Mouse (Mus musculus) gastrocnemius, postnatal 36 days (tissue): ENCODE measurements around the gene Lhx4. TPM values are rescaled to one million over a fixed set of nuclear protein-coding genes. Genes with fewer than 3 reads are reported as not detected.

Experiments
- DNase-seq, 2 experiments: peaks; one replicate each; pipeline ENCODE4 v3.0.0; 2022
- intact Hi-C: fragments of 180-260 bp; cut with DNase I; formaldehyde crosslinking; loops from one replicate; pipeline ENCODE4 v1.15.1; 2025
- long read RNA-seq, 2 experiments: library from polyadenylated mRNA; stranded (forward); transcript quantifications; one replicate each; pipeline ENCODE4 v2.0.0; 2021
- total RNA-seq, 2 experiments: library from RNA; stranded (reverse); gene quantifications; 2 replicates each; pipeline ENCODE4 v1.2.3; 2021

Lhx4 gene
- not detected for total RNA-seq
- long read RNA-seq, experiment 1 = 0 reads
- long read RNA-seq, experiment 2 = 0 reads

GRCm38 (mm10) chr1:155751484-155752255 lies at the start of gene Lhx4:
Gene Lhx4, minus strand, starts transcription at chr1:155751684.
- intact Hi-C loops = no loop called here
- no peak for DNase-seq

DNA sequence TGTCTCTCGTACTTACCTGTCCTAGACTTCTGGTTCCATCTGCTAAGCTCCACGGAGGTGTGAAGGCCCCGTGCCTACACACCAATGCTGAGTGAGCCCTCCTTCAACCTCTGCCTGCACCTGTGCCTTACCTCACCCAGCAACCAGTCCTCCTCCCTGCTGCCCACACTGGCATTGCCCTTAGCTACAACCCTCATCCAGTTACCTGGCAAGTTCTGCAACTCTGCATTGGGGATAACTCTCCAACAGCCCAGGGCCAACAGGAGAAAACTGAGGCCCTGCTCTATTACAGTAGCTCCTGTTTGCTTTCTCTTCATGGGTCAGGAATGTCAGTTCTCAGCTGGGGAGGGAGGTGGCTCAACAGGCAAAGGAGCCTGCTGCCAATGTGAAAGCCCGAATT lies 46.5 kb upstream of the Lhx4 start:
- intact Hi-C loops = no loop called here

DNA sequence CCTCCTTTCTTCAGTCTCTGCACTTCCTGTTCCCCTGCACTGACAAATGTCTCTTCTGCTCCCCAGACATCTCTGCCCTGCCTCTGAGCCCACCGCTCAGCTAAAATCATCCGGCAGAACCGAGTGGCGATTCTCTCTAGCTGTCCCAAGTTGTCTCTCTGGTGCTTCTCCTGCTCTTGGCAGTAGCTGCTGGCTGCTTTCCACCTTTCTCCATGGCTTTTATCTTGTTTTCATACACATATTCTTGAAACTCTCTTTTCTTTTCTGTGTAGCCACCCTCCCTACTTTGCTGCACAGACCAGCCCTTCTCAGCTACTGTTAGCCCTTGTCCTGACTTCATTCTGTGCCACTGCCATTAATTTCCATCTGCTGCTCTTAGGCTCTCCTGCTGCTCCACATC lies 45.9 kb upstream of the Lhx4 start:
- intact Hi-C loops = no loop called here
- no peak for DNase-seq

More for the DNA sequence above, 46.5 kb upstream of the Lhx4 start:
- DNase-seq = no peak

- intact Hi-C loops = no loop called here
- DNase-seq = no peak
These were observed 45.4 kb upstream of the Lhx4 start for GRCm38 (mm10) chr1:155796757-155797405.

DNA sequence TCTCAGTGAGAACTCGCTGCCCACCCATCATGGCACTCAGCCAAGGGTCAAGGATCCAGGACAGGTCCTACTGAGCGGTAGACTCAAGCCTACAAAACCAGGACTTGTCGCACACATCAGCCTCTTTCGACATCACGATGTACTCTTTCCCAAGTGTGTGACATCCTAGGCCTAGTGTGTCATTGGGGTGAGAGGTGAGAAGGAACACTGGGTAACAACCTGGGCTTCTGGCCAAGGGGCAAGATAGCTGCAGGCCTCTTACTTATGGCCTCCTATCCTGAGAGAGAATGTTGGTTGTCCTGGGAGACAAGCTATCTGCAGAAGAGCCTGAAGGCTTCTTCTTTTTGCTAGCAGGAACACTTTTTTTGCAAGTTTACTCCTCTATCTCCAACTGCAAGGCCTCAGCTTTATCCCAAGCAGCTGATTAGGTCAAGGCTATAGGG lies 44.3 kb upstream of the Lhx4 start:
- intact Hi-C loops = no loop called here
- DNase-seq = no peak

GRCm38 (mm10) chr1:155794855-155795254 lies 43.4 kb upstream of the Lhx4 start:
- DNase-seq = no peak
- intact Hi-C loops = no loop called here

DNA sequence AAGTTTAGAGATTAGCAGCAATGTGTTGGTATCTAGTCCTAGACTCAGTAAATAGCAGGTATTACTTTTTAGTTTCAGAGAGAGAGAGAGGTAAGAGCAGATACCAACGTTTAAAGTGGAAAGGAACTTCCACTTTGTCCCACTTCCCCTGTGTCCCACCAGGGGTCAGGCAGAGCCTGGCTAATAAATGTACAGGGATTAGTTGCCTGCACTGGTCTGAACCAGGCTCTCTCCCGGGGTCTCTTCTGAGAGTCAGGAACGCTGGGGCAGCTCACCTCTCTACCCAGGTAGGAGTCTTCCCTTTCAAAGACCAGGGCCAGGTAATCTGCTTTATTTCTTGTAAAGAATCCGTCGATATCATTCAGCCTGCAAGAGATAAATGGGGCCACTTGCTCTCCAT lies 40.4 kb upstream of the Lhx4 start:
- intact Hi-C loops = no loop called here
- DNase-seq = no peak

GRCm38 (mm10) chr1:155790111-155790974 lies 38.9 kb upstream of the Lhx4 start:
- intact Hi-C loops = no loop called here
- no peak for DNase-seq

GRCm38 (mm10) chr1:155785886-155786285 lies 34.4 kb upstream of the Lhx4 start:
- DNase-seq = no peak
- intact Hi-C loops = no loop called here

- intact Hi-C loops = no loop called here
- DNase-seq = peak; percentile 29 to 30
These were observed 33.1 kb upstream of the Lhx4 start for GRCm38 (mm10) chr1:155784343-155785205.

DNA sequence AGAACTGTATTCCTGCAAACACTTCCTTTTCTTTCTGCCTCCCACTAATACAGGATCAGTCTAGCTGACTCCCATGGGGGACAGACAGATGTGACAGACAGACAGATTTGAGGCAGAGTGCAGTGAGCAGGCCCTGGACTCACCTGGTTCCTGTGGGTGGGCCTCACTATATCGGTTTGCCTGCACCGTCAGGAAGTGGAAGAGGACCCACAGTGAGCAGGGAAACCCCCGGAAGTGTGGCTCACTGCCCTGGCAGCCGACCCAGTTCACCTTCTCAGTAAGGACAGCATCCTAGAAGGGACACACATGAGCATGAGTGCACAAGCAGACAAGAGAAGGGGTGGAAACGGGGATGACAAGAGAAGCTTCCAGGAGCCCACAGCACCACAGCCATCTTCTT lies 30.9 kb upstream of the Lhx4 start:
- no peak for DNase-seq
- intact Hi-C loops = loop anchor here (2.0 kb wide), 1 partner anchor 206 kb away; no protein-coding TSS in a partner anchor

GRCm38 (mm10) chr1:155777641-155778625 lies 26.4 kb upstream of the Lhx4 start:
- no peak for DNase-seq
- intact Hi-C loops = no loop called here

DNA sequence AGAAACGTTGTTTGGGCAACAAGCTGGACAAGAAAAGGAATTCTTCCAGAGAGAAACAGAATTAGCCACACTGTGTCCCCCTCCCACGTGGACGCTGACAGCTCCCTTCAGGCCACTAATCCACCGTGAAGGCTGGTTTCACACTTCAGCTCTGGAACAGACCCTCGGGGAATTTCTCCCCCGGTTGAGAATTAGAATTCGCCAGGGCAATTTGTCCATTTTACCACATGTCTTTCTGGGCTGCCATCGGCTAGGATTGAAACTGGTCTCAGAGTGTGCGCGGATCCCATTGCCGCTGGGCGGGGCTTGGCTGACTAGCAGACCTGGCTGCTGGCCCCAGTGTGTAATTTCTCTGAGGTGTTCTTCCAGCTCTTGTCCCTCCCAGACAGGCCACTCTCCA lies 7.7 kb upstream of the Lhx4 start:
- peak; percentile 46 to 50 for DNase-seq
- intact Hi-C loops = no loop called here

DNA sequence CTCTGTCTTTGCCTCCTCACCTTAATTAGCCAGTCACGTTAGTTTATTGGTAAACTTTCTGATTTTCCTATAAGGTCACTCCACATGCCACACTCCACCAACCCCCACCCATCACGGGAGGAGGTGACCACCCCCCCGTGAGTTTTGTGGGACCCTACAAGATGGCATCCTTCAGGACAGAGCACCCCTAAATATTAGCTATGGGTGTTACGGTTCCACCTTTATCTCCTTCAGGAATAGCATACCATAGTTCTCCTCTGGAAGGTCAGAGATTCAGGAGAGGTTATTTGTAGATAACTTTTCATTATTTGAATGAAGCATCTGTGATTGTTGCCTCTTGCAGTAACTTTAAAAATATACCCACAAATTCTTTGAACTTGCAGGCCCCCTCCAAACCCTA lies 7.2 kb upstream of the Lhx4 start:
- no peak for DNase-seq
- intact Hi-C loops = no loop called here

DNA sequence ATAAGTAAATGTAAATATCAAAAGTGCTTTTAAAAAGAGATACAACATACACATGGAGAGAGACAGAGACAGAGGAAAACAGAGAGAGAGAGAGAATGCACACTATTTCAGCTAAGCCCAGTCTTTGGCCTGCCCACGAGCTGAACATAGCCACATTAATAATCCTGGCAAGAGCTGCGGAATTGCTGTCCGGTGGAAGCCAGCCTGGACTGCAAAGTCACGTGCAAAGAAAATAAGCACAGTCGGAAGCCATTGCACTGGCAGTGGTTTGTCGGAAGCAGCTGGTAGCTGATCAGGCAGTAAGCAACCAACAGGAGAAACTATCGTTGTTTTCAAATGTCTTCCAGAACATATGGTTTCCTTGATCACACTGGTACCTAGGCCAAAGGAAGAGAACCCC lies 6.1 kb upstream of the Lhx4 start:
- no peak for DNase-seq
- intact Hi-C loops = no loop called here

DNA sequence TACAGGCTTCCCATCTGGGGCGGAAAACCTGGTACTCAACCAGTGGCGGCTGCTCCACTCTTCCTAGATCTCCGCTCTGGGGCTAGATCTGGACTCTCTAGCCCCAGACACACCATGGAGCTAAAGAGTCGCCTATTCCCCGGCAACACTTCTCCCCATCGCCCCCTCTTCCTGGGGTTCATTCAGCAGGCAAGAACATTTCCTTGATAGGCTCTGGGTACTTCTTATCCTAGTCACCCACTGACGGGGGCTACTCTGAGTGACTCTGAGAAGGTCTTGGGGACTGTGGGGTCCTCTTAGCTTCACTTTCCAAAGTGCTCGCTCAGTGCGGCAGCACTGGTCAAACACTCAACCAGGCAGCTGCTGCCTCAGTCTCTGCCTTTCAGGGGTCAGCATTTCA lies 1.9 kb upstream of the Lhx4 start:
- intact Hi-C loops = no loop called here
- no peak for DNase-seq

DNA sequence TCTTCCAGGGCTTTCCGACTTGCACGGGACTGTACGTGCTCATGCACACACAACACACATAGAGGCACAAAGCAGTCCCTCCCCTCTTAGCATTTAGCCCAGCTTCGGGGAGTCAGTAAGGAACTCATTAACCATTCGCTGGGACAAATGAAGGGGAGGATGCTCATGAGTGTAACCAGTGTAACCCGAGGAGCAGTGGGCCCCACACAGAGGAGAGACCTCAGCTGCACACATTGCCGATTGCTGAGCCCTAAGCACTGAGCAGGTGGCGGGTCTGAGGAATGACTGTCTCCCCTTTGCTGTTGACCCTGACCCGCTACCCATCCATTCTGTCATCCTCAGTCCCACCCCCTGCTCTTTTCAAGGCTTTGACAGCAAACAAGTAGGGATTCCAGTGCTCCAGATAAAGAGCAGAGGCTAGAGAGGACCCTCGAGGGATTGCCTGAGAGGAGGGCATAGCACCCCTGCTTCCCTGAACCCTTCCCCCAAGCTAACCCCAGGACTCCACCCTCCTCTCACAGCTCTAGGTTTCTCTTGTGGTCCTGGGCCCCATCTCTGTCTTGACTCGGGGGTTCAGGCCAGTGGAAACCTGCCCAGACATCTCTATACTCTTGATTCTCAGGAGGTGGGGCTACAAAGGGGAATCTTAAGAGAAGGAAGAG lies 836 bp downstream of the Lhx4 start:
- DNase-seq = no peak
- intact Hi-C loops = no loop called here

GRCm38 (mm10) chr1:155747911-155748310 lies 3.6 kb downstream of the Lhx4 start:
- no peak for DNase-seq
- intact Hi-C loops = no loop called here
